Mouse (Mus musculus): ENCODE data around the gene Tmem270. TPM values are rescaled to one million over a fixed set of nuclear protein-coding genes. Genes with fewer than 3 reads are reported as not detected.
"Not testable (repeated sequence)": the region's sequence is repeated elsewhere in the genome, so short reads cannot be mapped to it uniquely, and the experiment has no call there.

Gene Tmem270
- polyA plus RNA-seq, 1 experiment, result 0.09 TPM

GRCm38 (mm10) chr5:134936626-134937185 is 30.2 kb upstream of the Tmem270 start:
- H3K4me3 ChIP-seq (ENCODE audit: insufficient read depth, low read depth, low read length), result no peak overlapping the region
- no peaks in the 10 kb centered on the region for H3K27me3 ChIP-seq (replicated peaks; ENCODE audit: control insufficient read depth, insufficient read depth, low read length)
- no peak for TF ChIP-seq CTCF (conservative IDR thresholded peaks at IDR 0.05; ENCODE audit: insufficient read depth, insufficient read length, low read depth, low read length)
- TF ChIP-seq POLR2A (IDR thresholded peaks at IDR 0.05; ENCODE audit: low read depth, low read length), result no peak
- DNase-seq, result no peak
- H3K27ac ChIP-seq (ENCODE audit: insufficient read depth, low read depth, low read length), result no peak overlapping the region
- 83% methylated on average over 6 of the region's 6 CpGs for WGBS
- H3K4me1 ChIP-seq (ENCODE audit: control insufficient read depth, insufficient read depth, low read length), result no peaks in the 10 kb centered on the region
- no peaks in the 10 kb centered on the region for H3K36me3 ChIP-seq (ENCODE audit: control insufficient read depth, insufficient read depth, low read length)

GRCm38 (mm10) chr5:134936051-134936450 is 29.5 kb upstream of the Tmem270 start:
- H3K27ac ChIP-seq (ENCODE audit: insufficient read depth, low read depth, low read length), result no peak overlapping the region
- no peaks in the 10 kb centered on the region for H3K4me1 ChIP-seq (ENCODE audit: control insufficient read depth, insufficient read depth, low read length)
- H3K36me3 ChIP-seq (ENCODE audit: control insufficient read depth, insufficient read depth, low read length), result no peaks in the 10 kb centered on the region
- TF ChIP-seq CTCF (conservative IDR thresholded peaks at IDR 0.05; ENCODE audit: insufficient read depth, insufficient read length, low read depth, low read length), result no peak
- H3K27me3 ChIP-seq (replicated peaks; ENCODE audit: control insufficient read depth, insufficient read depth, low read length), result no peaks in the 10 kb centered on the region
- 93% methylated on average over 6 of the region's 6 CpGs for WGBS
- no peak overlapping the region for H3K4me3 ChIP-seq (ENCODE audit: insufficient read depth, low read depth, low read length)
- DNase-seq, result no peak

GRCm38 (mm10) chr5:134934666-134935065 is 28.1 kb upstream of the Tmem270 start:
- no peak for DNase-seq
- Histone ChIP-seq H3K27ac (ENCODE audit: insufficient read depth, low read depth, low read length) (no peak overlapping the region), H3K4me3 (ENCODE audit: insufficient read depth, low read depth, low read length) (no peak overlapping the region), H3K36me3 (ENCODE audit: control insufficient read depth, insufficient read depth, low read length) (no peaks in the 10 kb centered on the region), H3K27me3 (replicated peaks; ENCODE audit: control insufficient read depth, insufficient read depth, low read length) (no peaks in the 10 kb centered on the region), H3K4me1 (ENCODE audit: control insufficient read depth, insufficient read depth, low read length) (no peaks in the 10 kb centered on the region)
- 85% methylated on average over 3 of the region's 3 CpGs for WGBS
- TF ChIP-seq POLR2A (IDR thresholded peaks at IDR 0.05; ENCODE audit: low read depth, low read length) (no peak), CTCF (conservative IDR thresholded peaks at IDR 0.05; ENCODE audit: insufficient read depth, insufficient read length, low read depth, low read length) (no peak)

- 98% methylated on average over 5 of the region's 5 CpGs for WGBS
- DNase-seq, result not testable (repeated sequence)
Measured at GRCm38 (mm10) chr5:134933686-134934085, 27.2 kb upstream of the Tmem270 start.

GRCm38 (mm10) chr5:134933281-134933680 is 26.7 kb upstream of the Tmem270 start:
- WGBS, result 93% methylated on average over 8 of the region's 8 CpGs
- H3K4me3 ChIP-seq (ENCODE audit: insufficient read depth, low read depth, low read length), result no peak overlapping the region
- H3K36me3 ChIP-seq (ENCODE audit: control insufficient read depth, insufficient read depth, low read length), result no peaks in the 10 kb centered on the region
- H3K4me1 ChIP-seq (ENCODE audit: control insufficient read depth, insufficient read depth, low read length), result no peaks in the 10 kb centered on the region
- DNase-seq, result no peak
- no peak for TF ChIP-seq CTCF (conservative IDR thresholded peaks at IDR 0.05; ENCODE audit: insufficient read depth, insufficient read length, low read depth, low read length)
- TF ChIP-seq POLR2A (IDR thresholded peaks at IDR 0.05; ENCODE audit: low read depth, low read length), result no peak
- no peak overlapping the region for H3K27ac ChIP-seq (ENCODE audit: insufficient read depth, low read depth, low read length)
- H3K27me3 ChIP-seq (replicated peaks; ENCODE audit: control insufficient read depth, insufficient read depth, low read length), result no peaks in the 10 kb centered on the region

More at GRCm38 (mm10) chr5:134933686-134934085, 27.2 kb upstream of the Tmem270 start:
- not testable (repeated sequence) for H3K27ac ChIP-seq (ENCODE audit: insufficient read depth, low read depth, low read length); H3K27me3 ChIP-seq (replicated peaks; ENCODE audit: control insufficient read depth, insufficient read depth, low read length); H3K4me3 ChIP-seq (ENCODE audit: insufficient read depth, low read depth, low read length); H3K36me3 ChIP-seq (ENCODE audit: control insufficient read depth, insufficient read depth, low read length); H3K4me1 ChIP-seq (ENCODE audit: control insufficient read depth, insufficient read depth, low read length)

- H3K27me3 ChIP-seq (replicated peaks; ENCODE audit: control insufficient read depth, insufficient read depth, low read length), result no peaks in the 10 kb centered on the region
- DNase-seq, result peak; percentile 70
- H3K4me3 ChIP-seq (ENCODE audit: insufficient read depth, low read depth, low read length), result peak overlapping the region; percentile 59
- TF ChIP-seq POLR2A (IDR thresholded peaks at IDR 0.05; ENCODE audit: low read depth, low read length) (no peak), CTCF (conservative IDR thresholded peaks at IDR 0.05; ENCODE audit: insufficient read depth, insufficient read length, low read depth, low read length) (peak; percentile 46)
- no peaks in the 10 kb centered on the region for H3K4me1 ChIP-seq (ENCODE audit: control insufficient read depth, insufficient read depth, low read length)
- H3K36me3 ChIP-seq (ENCODE audit: control insufficient read depth, insufficient read depth, low read length), result no peaks in the 10 kb centered on the region
- no peak overlapping the region; the same call in 1 of the 2 replicates for H3K27ac ChIP-seq (ENCODE audit: insufficient read depth, low read depth, low read length)
- 43% methylated on average over 9 of the region's 9 CpGs for WGBS
Measured at GRCm38 (mm10) chr5:134932903-134933276, 26.4 kb upstream of the Tmem270 start.

- no peaks in the 10 kb centered on the region for H3K4me1 ChIP-seq (ENCODE audit: control insufficient read depth, insufficient read depth, low read length)
- WGBS, result under 1% methylated on average over 41 of the region's 41 CpGs
- DNase-seq, result peak; percentile 96
- H3K27me3 ChIP-seq (replicated peaks; ENCODE audit: control insufficient read depth, insufficient read depth, low read length), result no peaks in the 10 kb centered on the region
- no peak for TF ChIP-seq CTCF (conservative IDR thresholded peaks at IDR 0.05; ENCODE audit: insufficient read depth, insufficient read length, low read depth, low read length)
- no peak for TF ChIP-seq POLR2A (IDR thresholded peaks at IDR 0.05; ENCODE audit: low read depth, low read length)
- H3K36me3 ChIP-seq (ENCODE audit: control insufficient read depth, insufficient read depth, low read length), result no peaks in the 10 kb centered on the region
- peak within 1 kb of the TSS; percentile 59 for H3K4me3 ChIP-seq (ENCODE audit: insufficient read depth, low read depth, low read length)
- H3K27ac ChIP-seq (ENCODE audit: insufficient read depth, low read depth, low read length), result peak within 1 kb of the TSS; percentile 67; the same call in 1 of the 2 replicates
Measured at GRCm38 (mm10) chr5:134932179-134932902, 25.8 kb upstream of the Tmem270 start, which contains the start of gene Mettl27. TSS of gene Mettl27 (plus strand) at chr5:134932368.
